Mouse (Mus musculus) right cerebral cortex, postnatal 25 days (tissue): ENCODE measurements at regions not wholly inside any gene's neighbourhood (a gene's known extent, or its start where the extent isn't known, plus 50 kb on each side); places are given as distances from the start of the nearest gene placed in this dataset.

Experiments
- DNase-seq: peaks from one replicate; pipeline ENCODE4 v3.0.0; 2022

GRCm38 (mm10) chr12:54312522-54313210, 109.0 kb upstream of the Egln3 start:
- no peak for DNase-seq

- no peak for DNase-seq
Observed at GRCm38 (mm10) chr12:54311896-54312521, 108.3 kb upstream of the Egln3 start.

GRCm38 (mm10) chr12:54309874-54310273, 106.2 kb upstream of the Egln3 start:
- DNase-seq: no peak

- DNase-seq: no peak
Observed at GRCm38 (mm10) chr12:54309219-54309618, 105.6 kb upstream of the Egln3 start.

GRCm38 (mm10) chr12:54305135-54305630, 101.5 kb upstream of the Egln3 start:
- no peak for DNase-seq

GRCm38 (mm10) chr12:54303746-54304145, 100.1 kb upstream of the Egln3 start:
- no peak for DNase-seq

- DNase-seq: no peak
Observed at GRCm38 (mm10) chr12:54299506-54299905, 95.8 kb upstream of the Egln3 start.

GRCm38 (mm10) chr12:54293248-54293647, 89.6 kb upstream of the Egln3 start:
- DNase-seq: no peak

GRCm38 (mm10) chr12:54290311-54290710, 86.7 kb upstream of the Egln3 start:
- DNase-seq: no peak

GRCm38 (mm10) chr12:54288747-54289146, 85.1 kb upstream of the Egln3 start:
- DNase-seq: no peak

- no peak for DNase-seq
Observed at GRCm38 (mm10) chr12:54288041-54288502, 84.4 kb upstream of the Egln3 start.

- DNase-seq: no peak
Observed at GRCm38 (mm10) chr12:54286911-54287819, 83.5 kb upstream of the Egln3 start.

GRCm38 (mm10) chr12:54283646-54284045, 80.0 kb upstream of the Egln3 start:
- no peak for DNase-seq

GRCm38 (mm10) chr12:54283011-54283410, 79.4 kb upstream of the Egln3 start:
- DNase-seq: no peak

- no peak for DNase-seq
Observed at GRCm38 (mm10) chr12:54282281-54282921, 78.7 kb upstream of the Egln3 start.

- DNase-seq: no peak
Observed at GRCm38 (mm10) chr12:54280457-54280856, 76.8 kb upstream of the Egln3 start.

GRCm38 (mm10) chr12:54280001-54280400, 76.3 kb upstream of the Egln3 start:
- no peak for DNase-seq

- no peak for DNase-seq
Observed at GRCm38 (mm10) chr12:54276978-54277537, 73.4 kb upstream of the Egln3 start.

GRCm38 (mm10) chr12:54273506-54273905, 69.8 kb upstream of the Egln3 start:
- DNase-seq: no peak

- no peak for DNase-seq
Observed at GRCm38 (mm10) chr12:54272696-54273095, 69.0 kb upstream of the Egln3 start.

- no peak for DNase-seq
Observed at GRCm38 (mm10) chr12:54272226-54272625, 68.6 kb upstream of the Egln3 start.

- DNase-seq: no peak
Observed at GRCm38 (mm10) chr12:54265852-54266251, 62.2 kb upstream of the Egln3 start.
